Mouse (Mus musculus) MEL (cell line): ENCODE measurements around the gene AC141477.1. TPM values are rescaled to one million over a fixed set of nuclear protein-coding genes. Genes with fewer than 3 reads are reported as not detected.

ENCODE experiments used
- DNase-seq: peaks from one replicate; pipeline ENCODE4 v3.0.0; 2011; ENCODE audit warnings: low read depth, low spot score
- H3K27ac ChIP-seq: 2 replicates; pipeline ENCODE4 v1.5.1; 2012; ENCODE audit warnings: low read depth, mild to moderate bottlenecking, control low read depth, low read length, moderate library complexity; ENCODE audit not compliant: control insufficient read depth
- H3K27me3 ChIP-seq, 2 experiments: fragments of 150-350 bp in 1 of 2; sonication (generic) in 1 of 2; 2 replicates each; pipeline ENCODE4 v1.6.1; 2012; ENCODE audit warnings: low read length in 2 of 2, mild to moderate bottlenecking in 2 of 2, improper control_type of control experiment in 1 of 2, moderate library complexity in 1 of 2; ENCODE audit not compliant: insufficient read depth in 2 of 2, control insufficient read depth in 1 of 2
- H3K36me3 ChIP-seq, 2 experiments: 2 replicates each; pipeline ENCODE4 v1.6.1; 2012 to 2014; ENCODE audit warnings: low read length in 2 of 2, improper control_type of control experiment in 1 of 2, inconsistent platforms in 1 of 2, mild to moderate bottlenecking in 1 of 2; ENCODE audit not compliant: insufficient read depth in 2 of 2, control insufficient read depth in 1 of 2
- H3K4me1 ChIP-seq, 2 experiments: fragments of 150-350 bp in 1 of 2; sonication (generic) in 1 of 2; 2 replicates each; pipeline ENCODE4 v1.6.1; 2012; ENCODE audit warnings: low read length in 2 of 2, improper control_type of control experiment in 1 of 2, mild to moderate bottlenecking in 1 of 2; ENCODE audit not compliant: insufficient read depth in 2 of 2, control insufficient read depth in 1 of 2
- H3K4me3 ChIP-seq, 2 experiments: fragments of 150-350 bp in 1 of 2; sonication (generic) in 1 of 2; 2 replicates each; pipeline ENCODE4 v1.5.1; 2012; ENCODE audit warnings: low read depth in 2 of 2, low read length in 2 of 2, mild to moderate bottlenecking in 2 of 2, moderate library complexity in 2 of 2, control low read depth in 1 of 2, improper control_type of control experiment in 1 of 2; ENCODE audit not compliant: control insufficient read depth in 1 of 2, insufficient read depth in 1 of 2
- H3K79me2 ChIP-seq: 2 replicates; pipeline ENCODE4 v1.6.1; 2012; ENCODE audit warnings: mild to moderate bottlenecking, low read length, moderate library complexity; ENCODE audit not compliant: control insufficient read depth, poor library complexity, insufficient read depth
- H3K9ac ChIP-seq: 2 replicates; pipeline ENCODE4 v1.6.1; 2012; ENCODE audit warnings: low read depth, mild to moderate bottlenecking, control low read depth, low read length, moderate library complexity; ENCODE audit not compliant: control insufficient read depth, poor library complexity, severe bottlenecking
- H3K9me3 ChIP-seq: fragments of 150-350 bp; sonication (generic); replicated peaks from 2 replicates; pipeline ENCODE4 v1.6.1; 2012; ENCODE audit warnings: mild to moderate bottlenecking, low read length, improper control_type of control experiment, moderate library complexity; ENCODE audit not compliant: insufficient read depth
- EP300 ChIP-seq, 2 experiments: IDR thresholded peaks; 2 replicates each; pipeline ENCODE4 v1.6.1; 2011; ENCODE audit warnings: improper control_type of control experiment in 2 of 2, low read length in 2 of 2, low read depth in 1 of 2, mild to moderate bottlenecking in 1 of 2
- GABPA ChIP-seq: IDR thresholded peaks from 2 replicates; pipeline ENCODE4 v1.6.1; 2012; ENCODE audit warnings: low read depth, mild to moderate bottlenecking, inconsistent platforms, low read length, improper control_type of control experiment, moderate library complexity
- GATA1 ChIP-seq: IDR thresholded peaks from 2 replicates; pipeline ENCODE4 v1.6.1; 2011; ENCODE audit warnings: low read depth, low read length, improper control_type of control experiment
- HCFC1 ChIP-seq: IDR thresholded peaks from 2 replicates; pipeline ENCODE4 v1.6.1; 2012; ENCODE audit warnings: low read depth, mild to moderate bottlenecking, inconsistent platforms, low read length, improper control_type of control experiment, moderate library complexity
- JUND ChIP-seq: IDR thresholded peaks from 2 replicates; pipeline ENCODE4 v1.6.1; 2011; ENCODE audit warnings: low read depth, mild to moderate bottlenecking, improper control_type of control experiment, low read length
- MAX ChIP-seq: IDR thresholded peaks from 2 replicates; pipeline ENCODE4 v1.6.1; 2011; ENCODE audit warnings: low read length, improper control_type of control experiment
- MAZ ChIP-seq: IDR thresholded peaks from 2 replicates; pipeline ENCODE4 v1.6.1; 2012; ENCODE audit warnings: low read depth, mild to moderate bottlenecking, inconsistent platforms, low read length, improper control_type of control experiment
- MXI1 ChIP-seq: IDR thresholded peaks from 2 replicates; pipeline ENCODE4 v1.6.1; 2011; ENCODE audit warnings: mild to moderate bottlenecking, low read depth, low read length, improper control_type of control experiment
- MYB ChIP-seq: IDR thresholded peaks from 2 replicates; pipeline ENCODE4 v1.6.1; 2011; ENCODE audit warnings: mild to moderate bottlenecking, low read depth, low read length, improper control_type of control experiment
- NELFE ChIP-seq: IDR thresholded peaks from 2 replicates; pipeline ENCODE4 v1.6.1; 2011; ENCODE audit warnings: low read depth, low read length, improper control_type of control experiment
- NRF1 ChIP-seq: IDR thresholded peaks from 2 replicates; pipeline ENCODE4 v1.6.1; 2014; ENCODE audit warnings: low read depth, mild to moderate bottlenecking, inconsistent platforms, low read length, improper control_type of control experiment, moderate library complexity; ENCODE audit not compliant: poor library complexity, insufficient read depth, severe bottlenecking
- POLR2AphosphoS2 ChIP-seq: IDR thresholded peaks from 2 replicates; pipeline ENCODE4 v1.6.1; 2011; ENCODE audit warnings: low read length, improper control_type of control experiment
- POLR2AphosphoS5 ChIP-seq: IDR thresholded peaks from 2 replicates; pipeline ENCODE4 v1.6.1; 2012; ENCODE audit warnings: low read depth, borderline replicate concordance, mild to moderate bottlenecking, inconsistent platforms, low read length, moderate library complexity, mixed read lengths
- RAD21 ChIP-seq: IDR thresholded peaks from 2 replicates; pipeline ENCODE4 v1.6.1; 2011; ENCODE audit warnings: mild to moderate bottlenecking, low read depth, low read length, improper control_type of control experiment
- RCOR1 ChIP-seq: IDR thresholded peaks from 2 replicates; pipeline ENCODE4 v1.6.1; 2012; ENCODE audit warnings: low read depth, mild to moderate bottlenecking, inconsistent platforms, low read length, improper control_type of control experiment
- SIN3A ChIP-seq: IDR thresholded peaks from 2 replicates; pipeline ENCODE4 v1.6.1; 2012; ENCODE audit warnings: low read length, improper control_type of control experiment, inconsistent platforms
- TAL1 ChIP-seq: IDR thresholded peaks from 2 replicates; pipeline ENCODE4 v1.6.1; 2012; ENCODE audit warnings: mild to moderate bottlenecking, inconsistent platforms, low read length, moderate library complexity, mixed read lengths
- TCF12 ChIP-seq: IDR thresholded peaks from 2 replicates; pipeline ENCODE4 v1.6.1; 2014; ENCODE audit warnings: low read depth, mild to moderate bottlenecking, inconsistent platforms, low read length, improper control_type of control experiment, moderate library complexity
- UBTF ChIP-seq: IDR thresholded peaks from 2 replicates; pipeline ENCODE4 v1.6.1; 2012; ENCODE audit warnings: low read depth, mild to moderate bottlenecking, inconsistent platforms, low read length, improper control_type of control experiment, moderate library complexity, borderline replicate concordance; ENCODE audit not compliant: insufficient read depth
- USF2 ChIP-seq, 2 experiments: IDR thresholded peaks; 2 replicates each; pipeline ENCODE4 v1.6.1; 2011 to 2012; ENCODE audit warnings: improper control_type of control experiment in 2 of 2, low read length in 2 of 2, borderline replicate concordance in 1 of 2, inconsistent platforms in 1 of 2, low read depth in 1 of 2, mild to moderate bottlenecking in 1 of 2; ENCODE audit not compliant: insufficient read depth in 1 of 2
- ZKSCAN1 ChIP-seq: IDR thresholded peaks from 2 replicates; pipeline ENCODE4 v1.6.1; 2012; ENCODE audit warnings: low read depth, mild to moderate bottlenecking, inconsistent platforms, low read length, improper control_type of control experiment, moderate library complexity
- ZMIZ1 ChIP-seq: IDR thresholded peaks from 2 replicates; pipeline ENCODE4 v1.6.1; 2012; ENCODE audit warnings: low read depth, mild to moderate bottlenecking, inconsistent platforms, low read length, improper control_type of control experiment, moderate library complexity
- ZNF384 ChIP-seq: IDR thresholded peaks from 2 replicates; pipeline ENCODE4 v1.6.1; 2012; ENCODE audit warnings: low read depth, mild to moderate bottlenecking, inconsistent platforms, low read length, improper control_type of control experiment
- polyA plus RNA-seq, 2 experiments: library from polyadenylated mRNA; stranded (reverse) in 1 of 2; unstranded in 1 of 2; fragments of >175 nt in 1 of 2; fragments of >200 nt in 1 of 2; gene quantifications; 2 replicates each; pipeline versions ENCODE4 v1.2.1 to v1.2.4; 2012; ENCODE audit warnings: low replicate concordance in 2 of 2, low read depth in 1 of 2; ENCODE audit not compliant: insufficient read length in 2 of 2, insufficient read depth in 1 of 2, missing spikeins in 1 of 2
- total RNA-seq: library from RNA; depleted of rRNA; stranded (reverse); fragments of 300-350 nt; gene quantifications from 2 replicates; pipeline ENCODE4 v1.2.3, GENCODE M21; 2012

AC141477.1 gene
- total and polyA plus RNA-seq, 3 experiments: 0.70 TPM; not detected in 2

DNA sequence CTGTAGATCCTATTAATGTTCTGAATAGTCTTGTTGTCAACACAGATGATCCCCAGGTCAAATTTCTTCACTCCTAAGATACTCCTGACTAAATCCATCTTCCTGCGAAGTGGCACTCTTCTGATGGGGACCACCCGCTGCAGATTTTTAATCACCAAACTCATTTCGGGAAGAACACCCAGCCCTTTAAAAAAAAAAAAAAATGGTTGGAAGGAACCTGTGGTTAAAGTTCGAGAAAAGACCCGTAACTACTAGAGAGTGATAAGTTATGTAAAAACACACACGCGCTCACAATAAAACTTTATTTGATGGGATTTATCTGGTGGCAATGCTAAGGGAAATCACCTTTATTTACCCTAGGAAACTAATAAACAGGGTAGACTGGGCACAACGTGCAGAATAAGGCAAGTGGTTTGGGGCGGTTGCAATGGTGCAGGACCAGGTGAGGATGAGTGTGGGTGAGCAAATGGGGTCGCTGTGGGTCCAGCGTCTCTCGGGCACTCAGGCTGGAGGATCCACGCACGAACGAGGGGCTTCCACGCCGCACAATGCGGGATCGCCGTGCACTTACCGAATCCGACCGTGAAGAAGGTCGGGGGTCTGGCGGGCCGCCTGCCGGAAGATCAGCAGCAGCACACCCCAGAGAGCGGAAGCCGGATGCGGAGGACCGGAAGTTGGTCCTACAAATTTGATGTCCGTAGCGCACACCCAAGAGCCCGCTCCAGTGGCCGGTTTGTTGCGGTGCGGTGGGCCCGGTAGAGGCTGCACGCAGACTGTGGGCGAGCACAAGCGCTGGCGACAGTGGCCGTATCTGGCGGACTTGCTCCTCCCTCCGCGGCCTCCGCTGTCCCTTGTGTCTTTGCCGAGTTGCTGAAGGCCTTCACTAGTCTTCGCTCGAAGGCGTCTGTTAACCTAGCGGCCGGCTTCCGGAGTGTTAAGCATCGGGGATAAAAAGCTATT lies 28.2 kb upstream of the AC141477.1 start, which contains the start of the genes Mcm3ap and Ybey (continued):
- TF ChIP-seq NRF1 (no peak), NELFE (peak; percentile 92), SIN3A (peak; percentile 76), MXI1 (peak; percentile 79)

DNA sequence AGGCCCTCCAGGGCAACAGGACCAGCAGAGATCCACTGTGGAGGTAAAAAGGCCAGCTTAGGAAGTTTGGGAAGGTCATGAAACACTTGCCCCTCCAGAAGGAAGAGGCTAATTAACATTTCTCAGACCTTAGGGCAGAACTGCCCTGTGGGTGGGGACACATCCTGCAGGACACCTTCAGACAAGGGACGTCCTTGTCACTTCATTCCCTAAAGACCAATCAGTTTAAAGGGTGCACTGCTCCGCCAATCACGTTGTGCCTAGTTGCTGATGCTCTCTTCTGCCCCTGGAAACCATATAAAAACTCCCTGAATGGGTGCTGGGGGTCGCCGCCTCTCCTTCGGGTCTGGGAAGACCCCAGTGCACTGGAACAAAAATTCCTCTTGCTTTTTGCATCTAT lies 22.5 kb upstream of the AC141477.1 start:
- no peak for TF ChIP-seq TAL1
- no peak for TF ChIP-seq JUND
- no peak for TF ChIP-seq POLR2AphosphoS5
- TF ChIP-seq RCOR1: no peak
- TF ChIP-seq, all 39 proteins: peak for 0
- Histone ChIP-seq H3K9me3 (no peaks in the 10 kb centered on the region), H3K4me1 (peaks cover 1 to 2% of the 10 kb centered on the region in 2 experiments; a peak in 3 of 4 replicates), H3K9ac (no peak overlapping the region), H3K36me3 (peaks cover 0 to 2% of the 10 kb centered on the region in 2 experiments; a peak in 2 of 4 replicates), H3K27ac (no peak overlapping the region), H3K27me3 (no peaks in the 10 kb centered on the region), H3K79me2 (no peaks in the 10 kb centered on the region), H3K4me3 (no peak overlapping the region)
- no peak for DNase-seq

DNA sequence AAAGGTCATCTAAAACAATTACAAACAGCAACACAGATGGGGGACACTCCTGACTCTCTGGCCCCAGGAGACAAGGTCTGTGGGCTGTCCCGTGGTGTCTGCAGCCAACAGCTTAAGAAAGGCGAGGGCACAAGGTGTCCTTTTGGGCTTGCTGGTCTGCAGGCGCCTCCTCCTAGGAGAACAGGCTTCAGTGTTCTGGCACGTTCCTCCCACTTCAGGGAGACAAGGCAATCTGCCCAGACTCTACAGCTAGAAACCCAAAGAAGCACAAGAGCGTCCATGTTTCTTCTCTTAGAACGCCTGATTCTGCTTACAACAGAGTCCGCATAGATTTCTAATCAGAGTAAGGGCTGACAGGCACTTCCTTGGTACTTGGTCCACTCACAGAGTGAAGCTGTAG lies 22.1 kb upstream of the AC141477.1 start:
- no peaks in the 10 kb centered on the region for H3K4me1 ChIP-seq
- no peaks in the 10 kb centered on the region for H3K36me3 ChIP-seq
- H3K4me3 ChIP-seq: no peak overlapping the region
- H3K9me3 ChIP-seq: no peaks in the 10 kb centered on the region
- no peaks in the 10 kb centered on the region for H3K27me3 ChIP-seq
- no peak overlapping the region for H3K27ac ChIP-seq
- H3K79me2 ChIP-seq: no peaks in the 10 kb centered on the region
- no peak overlapping the region for H3K9ac ChIP-seq
- TF ChIP-seq MAX: no peak
- TF ChIP-seq UBTF: no peak
- no peak for TF ChIP-seq MAZ
- no peak for TF ChIP-seq HCFC1
- TF ChIP-seq EP300 (IDR thresholded peaks at IDR 0.05; ENCODE audit: low read depth in 1 of 2, low read length in 2 of 2): no peak
- TF ChIP-seq GABPA: no peak
- no peak for TF ChIP-seq SIN3A
- TF ChIP-seq USF2 (IDR thresholded peaks at IDR 0.05; ENCODE audit: borderline replicate concordance in 1 of 2, insufficient read depth in 1 of 2, low read depth in 1 of 2, low read length in 2 of 2): no peak
- no peak for TF ChIP-seq ZNF384
- no peak for TF ChIP-seq JUND
- no peak for TF ChIP-seq POLR2AphosphoS2
- TF ChIP-seq ZMIZ1: no peak
- TF ChIP-seq RCOR1: no peak
- TF ChIP-seq RAD21: no peak
- no peak for TF ChIP-seq GATA1
- no peak for TF ChIP-seq ZKSCAN1
- TF ChIP-seq TCF12: no peak
- no peak for TF ChIP-seq MYB
- DNase-seq: no peak
